Mouse (Mus musculus) stomach, postnatal 0 days (tissue): Measurements from ENCODE around the gene Ntrk2. TPM values are rescaled to one million over a fixed set of nuclear protein-coding genes. Genes with fewer than 3 reads are reported as not detected.

ENCODE experiments used
- ATAC-seq: fragments of 200-750 bp; cut with Nextera tagmentation; 2 replicates; pipeline ENCODE4 v1.8.0; 2017; ENCODE audit not compliant: low FRiP score, low TSS enrichment
- DNase-seq: peaks from one replicate; pipeline ENCODE4 v3.0.0-alpha.2; 2016; ENCODE audit warnings: low spot score
- H3K27ac ChIP-seq: fragments of 300-500 bp; sonication (generic); replicated peaks from 2 replicates; pipeline ENCODE4 v1.5.1; 2014; ENCODE audit warnings: mild to moderate bottlenecking, control low read depth
- H3K27me3 ChIP-seq: fragments of 300-500 bp; sonication (generic); 2 replicates; pipeline ENCODE4 v1.6.1; 2014; ENCODE audit warnings: low read length; ENCODE audit not compliant: control insufficient read depth, insufficient read depth
- H3K36me3 ChIP-seq: fragments of 300-500 bp; sonication (generic); 2 replicates; pipeline ENCODE4 v1.6.1; 2014; ENCODE audit warnings: low read length, mixed read lengths; ENCODE audit not compliant: control insufficient read depth, insufficient read depth
- H3K4me1 ChIP-seq: fragments of 300-500 bp; sonication (generic); replicated peaks from 2 replicates; pipeline ENCODE4 v1.6.1; 2014; ENCODE audit warnings: antibody characterized with exemption; ENCODE audit not compliant: control insufficient read depth, insufficient read depth
- H3K4me2 ChIP-seq: fragments of 300-500 bp; sonication (generic); replicated peaks from 2 replicates; pipeline ENCODE4 v1.6.1; 2014; ENCODE audit warnings: low read depth, mild to moderate bottlenecking, control low read depth, moderate library complexity
- H3K4me3 ChIP-seq: fragments of 300-500 bp; sonication (generic); 2 replicates; pipeline ENCODE4 v1.5.1; 2014; ENCODE audit warnings: low read depth, low read length, control low read depth
- H3K9ac ChIP-seq: fragments of 300-500 bp; sonication (generic); 2 replicates; pipeline ENCODE4 v1.6.1; 2014; ENCODE audit warnings: mild to moderate bottlenecking, low read length, control low read depth, mixed read lengths
- H3K9me3 ChIP-seq: fragments of 300-500 bp; sonication (generic); 2 replicates; pipeline ENCODE4 v1.6.1; 2016; ENCODE audit warnings: low read length; ENCODE audit not compliant: control insufficient read depth
- CTCF ChIP-seq: IDR thresholded peaks from 2 replicates; pipeline ENCODE4 v1.5.1; 2016; ENCODE audit warnings: antibody characterized with exemption, low read depth, mild to moderate bottlenecking, moderate library complexity
- EP300 ChIP-seq: optimal IDR thresholded peaks from 2 replicates; pipeline ENCODE3; 2016; ENCODE audit warnings: antibody characterized with exemption
- WGBS: fragments of 180-500 bp; shearing (Covaris S2); extraction: QIAGEN DNeasy Blood & Tissue Kit; methylation state at CpG from one replicate; pipeline ENCODE4 v1.1.7; 2014; 5-methylcytosine and 5-hydroxymethylcytosine counted together
- polyA plus RNA-seq: library from polyadenylated mRNA; unstranded; fragments of >200 nt; fragmentation: Nextera tagmentation; extraction: Ambion mirVana; gene quantifications from 2 replicates; pipeline ENCODE4 v1.2.1, GENCODE M21; 2015

Gene Ntrk2
- polyA plus RNA-seq, 1 experiment from 2014 or later: 1.7 TPM

DNA sequence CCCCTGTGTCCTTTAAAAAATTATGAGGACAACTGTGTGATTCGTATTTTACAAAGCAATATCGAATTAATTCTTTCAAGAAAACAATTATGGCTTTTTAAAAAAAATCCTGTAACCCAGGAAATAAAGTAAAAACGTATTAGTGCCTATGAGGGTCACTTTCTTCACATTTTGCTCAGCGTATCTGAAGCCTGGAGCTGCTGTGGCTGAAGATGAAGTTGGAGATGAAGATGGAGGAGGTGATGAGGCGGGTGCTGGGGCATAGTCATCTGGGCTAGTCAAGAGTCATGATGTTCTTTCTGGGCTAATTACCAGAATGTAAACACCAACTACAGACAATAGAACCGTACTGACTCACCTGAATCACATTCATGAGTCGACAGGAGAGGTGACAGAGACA lies 15.6 kb upstream of the Ntrk2 start:
- Histone ChIP-seq H3K4me1 (no peaks in the 10 kb centered on the region), H3K27me3 (no peaks in the 10 kb centered on the region), H3K9ac (no peak overlapping the region), H3K4me2 (no peak overlapping the region), H3K27ac (no peak overlapping the region), H3K4me3 (no peak overlapping the region), H3K36me3 (no peaks in the 10 kb centered on the region), H3K9me3 (no peaks in the 10 kb centered on the region)
- 71% methylated on average over 7 of the region's 7 CpGs for WGBS
- ATAC-seq (no peak), DNase-seq (no peak)
- TF ChIP-seq EP300 (no peak), CTCF (no peak)

DNA sequence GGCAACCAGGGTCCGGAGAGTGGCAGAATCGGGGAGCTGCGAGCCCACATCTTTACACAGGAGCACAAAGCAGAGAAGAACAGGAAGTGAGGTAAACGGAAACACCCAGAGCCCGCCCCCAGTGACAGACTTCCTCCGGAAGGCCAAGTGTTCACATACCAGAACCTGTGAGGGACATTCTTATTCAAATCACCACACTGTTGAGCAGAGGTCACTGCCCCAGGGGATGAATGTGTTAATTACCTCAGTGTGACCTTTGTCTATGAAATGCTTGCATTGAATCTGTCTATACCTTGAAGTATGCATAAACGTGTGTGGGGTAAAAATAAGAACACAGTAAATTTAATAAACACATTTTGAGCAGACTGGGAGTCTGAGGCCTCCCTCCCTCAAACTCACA lies 9.0 kb upstream of the Ntrk2 start:
- Histone ChIP-seq H3K36me3 (no peaks in the 10 kb centered on the region), H3K27me3 (no peaks in the 10 kb centered on the region), H3K4me3 (no peak overlapping the region), H3K4me2 (no peak overlapping the region), H3K27ac (no peak overlapping the region), H3K9me3 (no peaks in the 10 kb centered on the region), H3K9ac (no peak overlapping the region), H3K4me1 (no peaks in the 10 kb centered on the region)
- DNase-seq: no peak
- TF ChIP-seq EP300 (no peak), CTCF (no peak)
- whole genome bisulfite sequencing: 92% methylated on average over 7 of the region's 7 CpGs
- ATAC-seq: no peak

DNA sequence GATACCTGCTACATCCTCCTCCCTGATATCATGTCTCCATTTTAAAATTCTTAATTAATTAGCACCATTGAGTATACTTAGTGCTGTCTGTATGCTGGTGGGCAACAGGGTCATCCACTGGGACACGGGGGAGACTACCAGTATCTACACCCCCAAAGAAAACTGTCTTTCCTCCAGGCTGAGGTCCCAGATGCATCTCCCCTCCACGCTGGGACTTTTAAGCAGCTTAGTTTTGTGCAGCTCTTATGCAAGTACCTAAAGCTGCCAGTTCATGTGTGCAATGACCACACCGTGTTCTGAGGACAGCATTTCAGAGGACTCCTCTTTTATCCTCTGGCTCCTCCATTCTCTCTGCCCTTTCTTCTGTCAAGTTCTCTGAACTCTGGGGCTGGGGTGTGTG lies 5.1 kb upstream of the Ntrk2 start:
- DNase-seq: no peak
- WGBS: 64% methylated on average over 3 of the region's 3 CpGs
- no peak for ATAC-seq

DNA sequence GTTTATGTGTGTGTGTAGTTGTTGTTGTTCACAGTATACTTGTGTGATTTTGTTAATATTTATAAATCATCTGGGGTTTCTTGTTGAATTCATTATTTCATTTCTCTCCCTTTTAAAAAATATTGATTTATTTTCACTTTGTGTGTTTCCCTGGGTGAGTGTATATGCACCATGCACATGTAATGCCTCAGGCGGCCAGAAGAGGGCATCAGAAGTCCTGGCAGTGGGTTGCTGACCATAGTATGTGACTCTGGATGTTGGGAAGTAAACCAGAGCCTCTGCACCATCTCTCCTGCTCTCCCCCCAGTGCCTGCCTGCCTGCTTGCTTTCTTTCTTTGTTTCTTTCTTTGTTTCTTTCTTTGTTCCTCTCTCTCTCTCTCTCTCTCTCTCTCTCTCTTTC lies 2.5 kb upstream of the Ntrk2 start:
- Histone ChIP-seq H3K36me3 (no peaks in the 10 kb centered on the region), H3K4me1 (no peaks in the 10 kb centered on the region), H3K27me3 (peaks cover 14% of the 10 kb centered on the region; the same call in 1 of the 2 replicates), H3K4me3 (no peak overlapping the region), H3K9ac (no peak overlapping the region), H3K4me2 (no peak overlapping the region), H3K27ac (no peak overlapping the region), H3K9me3 (no peaks in the 10 kb centered on the region)
- no peak for TF ChIP-seq EP300
- peak; percentile 37 for TF ChIP-seq CTCF
- ATAC-seq (no peak), DNase-seq (no peak)
- WGBS: 4% methylated on average over 1 of the region's 1 CpGs

More for the DNA sequence above, 5.1 kb upstream of the Ntrk2 start:
- H3K4me1 ChIP-seq: no peaks in the 10 kb centered on the region
- no peaks in the 10 kb centered on the region for H3K9me3 ChIP-seq
- H3K27me3 ChIP-seq: peaks cover 7% of the 10 kb centered on the region; the same call in 1 of the 2 replicates
- no peak for TF ChIP-seq EP300
- no peak for TF ChIP-seq CTCF
- H3K27ac ChIP-seq: no peak overlapping the region
- H3K9ac ChIP-seq: no peak overlapping the region
- H3K36me3 ChIP-seq: no peaks in the 10 kb centered on the region
- no peak overlapping the region for H3K4me3 ChIP-seq
- no peak overlapping the region for H3K4me2 ChIP-seq

DNA sequence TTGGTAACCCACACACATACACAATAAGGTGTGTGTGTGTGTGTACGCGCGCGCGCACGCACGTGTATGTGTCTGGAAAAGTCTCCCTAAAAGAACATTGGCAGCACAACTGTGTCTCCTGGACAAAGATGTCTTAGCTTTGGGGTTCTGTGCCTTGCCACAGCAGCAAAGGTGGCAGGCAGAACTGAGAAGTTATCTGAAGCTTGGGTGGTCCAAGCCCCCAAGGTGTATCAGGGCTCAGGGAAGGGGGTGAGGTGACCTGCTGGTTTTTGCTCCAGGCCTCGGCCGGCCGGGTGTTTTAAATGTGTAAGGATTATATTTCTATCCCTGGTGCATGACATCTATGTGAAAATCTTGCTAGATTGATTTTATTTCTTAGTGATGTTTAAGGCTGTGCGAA lies 536 bp upstream of the Ntrk2 start:
- H3K4me1 ChIP-seq: no peaks in the 10 kb centered on the region
- no peak overlapping the region for H3K4me3 ChIP-seq
- no peak overlapping the region for H3K4me2 ChIP-seq
- no peaks in the 10 kb centered on the region for H3K9me3 ChIP-seq
- H3K27me3 ChIP-seq: peaks cover 14% of the 10 kb centered on the region; the same call in 1 of the 2 replicates
- no peaks in the 10 kb centered on the region for H3K36me3 ChIP-seq
- H3K27ac ChIP-seq: no peak overlapping the region
- H3K9ac ChIP-seq: no peak overlapping the region
- WGBS: 80% methylated on average over 11 of the region's 11 CpGs
- TF ChIP-seq EP300: no peak
- TF ChIP-seq CTCF: no peak
- ATAC-seq: no peak
- DNase-seq: no peak

DNA sequence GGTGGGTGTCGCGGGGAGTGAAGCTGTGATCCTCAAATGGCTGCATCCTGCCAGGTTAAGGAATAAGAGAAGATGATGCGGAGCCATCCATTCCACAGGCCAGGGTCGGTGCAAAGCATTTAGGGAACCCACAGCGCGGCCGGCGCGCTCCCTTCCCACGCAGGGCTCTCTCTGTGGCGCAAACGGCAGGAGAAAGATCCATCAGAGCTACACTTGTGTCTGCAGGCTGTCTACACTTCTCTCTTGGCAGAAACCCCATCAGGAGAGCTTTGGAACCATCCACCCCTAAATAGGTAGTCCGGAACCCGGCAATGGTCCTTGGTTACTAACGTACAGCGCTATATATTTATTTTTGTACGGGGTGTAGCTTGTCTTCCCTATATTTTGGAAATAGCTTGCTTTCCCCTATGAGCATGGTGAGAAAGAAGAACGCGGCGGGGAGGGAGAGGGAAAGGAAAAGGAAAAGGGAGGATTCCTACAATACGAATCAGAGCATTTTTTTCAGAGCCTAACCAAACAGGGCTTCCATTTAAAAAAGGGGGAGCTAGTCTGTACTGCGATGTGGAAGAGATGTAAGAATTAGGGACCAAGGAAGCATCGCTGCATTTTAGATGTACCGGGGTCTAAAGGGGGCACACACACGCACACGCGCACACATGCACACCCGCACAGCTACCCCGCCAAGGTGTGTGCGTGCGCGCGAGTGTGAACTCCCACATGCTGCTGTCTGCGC lies 693 bp downstream of the Ntrk2 start:
- Histone ChIP-seq H3K27ac (no peak overlapping the region), H3K4me2 (peak overlapping the region; percentile 82), H3K4me3 (peak overlapping the region; percentile 45), H3K9ac (no peak overlapping the region), H3K4me1 (no peaks in the 10 kb centered on the region), H3K9me3 (no peaks in the 10 kb centered on the region), H3K27me3 (peaks cover 14% of the 10 kb centered on the region; the same call in 1 of the 2 replicates), H3K36me3 (no peaks in the 10 kb centered on the region)
- TF ChIP-seq CTCF (no peak), EP300 (no peak)
- ATAC-seq (0 out of 2 replicates have a peak, but pooled peaks have one; percentile 18), DNase-seq (no peak)
- WGBS: under 1% methylated on average over 34 of the region's 34 CpGs
